9 mouse cellular contexts compared by ENCODE assay signal in the genomic region with DNA sequence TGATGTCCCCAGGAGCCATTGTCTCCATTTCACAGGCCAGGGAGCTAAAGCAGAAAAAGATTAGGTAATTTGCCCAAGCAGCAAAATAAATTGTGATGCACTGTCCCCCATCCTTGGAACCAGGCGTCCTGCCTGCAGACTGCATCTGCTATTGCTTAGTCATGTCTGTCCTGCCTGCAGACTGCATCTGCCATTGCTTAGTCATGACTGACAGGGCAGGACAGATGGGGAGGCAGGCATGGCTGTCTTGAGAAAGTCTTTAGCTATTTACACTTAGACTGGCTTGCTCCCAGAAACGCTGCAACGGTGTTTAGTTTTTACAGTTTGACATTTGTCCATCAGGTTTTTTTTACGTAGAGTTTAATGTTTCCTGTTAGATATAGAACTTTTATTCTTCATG. TPM values are rescaled to one million over a fixed set of nuclear protein-coding genes. Genes with fewer than 3 reads are reported as not detected.
DNase-seq lines count a peak whose midpoint lies in the region; ATAC-seq lines count a peak whose summit lies in the region.
"Had no signal": no experiment of that assay in that cellular context is flagged by ENCODE, and none has a peak within 500 bp of the region (broad histone marks: within the 10 kb centered on the region; RNA-seq: fewer than 3 reads in every experiment).

No protein-coding gene starts in this region.

- H3K9me3 ChIP-seq in forebrain, embryonic 15.5 days, result no peaks in the 10 kb centered on the region
- no peaks in the 10 kb centered on the region for H3K9me3 ChIP-seq in forebrain, embryonic 16.5 days (ENCODE audit: control insufficient read depth, low read length)
- H3K9me3 ChIP-seq in midbrain, embryonic 10.5 days (replicated peaks), result no peaks in the 10 kb centered on the region
- no peaks in the 10 kb centered on the region for H3K9me3 ChIP-seq in midbrain, embryonic 15.5 days
- H3K9me3 ChIP-seq in embryonic facial prominence, embryonic 14.5 days (ENCODE audit: control insufficient read depth, low read length), result no peaks in the 10 kb centered on the region
- H3K9me3 ChIP-seq: neural tube, embryonic 13.5 days had no signal

- WGBS in forebrain, embryonic 15.5 days, result 41% methylated on average over 4 of the region's 4 CpGs
- 36% methylated on average over 4 of the region's 4 CpGs for WGBS in forebrain, embryonic 16.5 days
- 66% methylated on average over 4 of the region's 4 CpGs for WGBS in midbrain, embryonic 10.5 days
- 57% methylated on average over 4 of the region's 4 CpGs for WGBS in midbrain, embryonic 15.5 days
- 32% methylated on average over 4 of the region's 4 CpGs for WGBS in embryonic facial prominence, embryonic 14.5 days

- H3K36me3 ChIP-seq in forebrain, embryonic 15.5 days, result no peaks in the 10 kb centered on the region
- H3K36me3 ChIP-seq in forebrain, embryonic 16.5 days (ENCODE audit: control insufficient read depth, insufficient read depth), result no peaks in the 10 kb centered on the region
- H3K36me3 ChIP-seq in midbrain, embryonic 10.5 days, result no peaks in the 10 kb centered on the region
- no peaks in the 10 kb centered on the region for H3K36me3 ChIP-seq in midbrain, embryonic 15.5 days (replicated peaks)
- no peaks in the 10 kb centered on the region for H3K36me3 ChIP-seq in embryonic facial prominence, embryonic 14.5 days (ENCODE audit: control insufficient read depth, insufficient read depth, low read length)
- H3K36me3 ChIP-seq: neural tube, embryonic 13.5 days had no signal

- H3K4me1 ChIP-seq in forebrain, embryonic 15.5 days, result no peaks in the 10 kb centered on the region; the same call in none of the 2 replicates
- H3K4me1 ChIP-seq in forebrain, embryonic 16.5 days (replicated peaks; ENCODE audit: control insufficient read depth, insufficient read depth, low read length), result no peaks in the 10 kb centered on the region
- H3K4me1 ChIP-seq in midbrain, embryonic 10.5 days, result peaks cover 10% of the 10 kb centered on the region; the same call in 1 of the 2 replicates
- H3K4me1 ChIP-seq in midbrain, embryonic 15.5 days, result no peaks in the 10 kb centered on the region
- H3K4me1 ChIP-seq in embryonic facial prominence, embryonic 14.5 days (ENCODE audit: control insufficient read depth, insufficient read depth, low read length), result no peaks in the 10 kb centered on the region
- H3K4me1 ChIP-seq: neural tube, embryonic 13.5 days had no signal

- peak; percentile 23; the same call in 1 of the 2 replicates for ATAC-seq in forebrain, embryonic 15.5 days (replicated peaks)
- no peak for ATAC-seq in forebrain, embryonic 16.5 days
- ATAC-seq in midbrain, embryonic 15.5 days (replicated peaks), result no peak
- no peak for ATAC-seq in embryonic facial prominence, embryonic 14.5 days (ENCODE audit: low read depth)

- H3K27ac ChIP-seq in forebrain, embryonic 15.5 days (replicated peaks), result no peak overlapping the region
- H3K27ac ChIP-seq in forebrain, embryonic 16.5 days (ENCODE audit: low read length), result no peak overlapping the region
- H3K27ac ChIP-seq in midbrain, embryonic 10.5 days (replicated peaks), result peak overlapping the region; percentile 17; the same call in 1 of the 2 replicates
- no peak overlapping the region for H3K27ac ChIP-seq in midbrain, embryonic 15.5 days
- no peak overlapping the region for H3K27ac ChIP-seq in embryonic facial prominence, embryonic 14.5 days (replicated peaks; ENCODE audit: low read depth, low read length)
- H3K27ac ChIP-seq: neural tube, embryonic 13.5 days had no signal

- no peak overlapping the region for H3K4me2 ChIP-seq in forebrain, embryonic 15.5 days (replicated peaks)
- no peak overlapping the region for H3K4me2 ChIP-seq in forebrain, embryonic 16.5 days (ENCODE audit: low read length)
- H3K4me2 ChIP-seq in midbrain, embryonic 15.5 days, result no peak overlapping the region
- peak overlapping the region; percentile 18; the same call in 1 of the 2 replicates for H3K4me2 ChIP-seq in embryonic facial prominence, embryonic 14.5 days (ENCODE audit: low read depth, low read length)
- H3K4me2 ChIP-seq: neural tube, embryonic 13.5 days had no signal

- peak; percentile 40 for DNase-seq in midbrain, embryonic 10.5 days (ENCODE audit: low spot score)
- DNase-seq in embryonic facial prominence, embryonic 14.5 days (ENCODE audit: low spot score), result peak; percentile 68
- peak; percentile 45 for DNase-seq in right cerebral cortex, postnatal 25 days
- no peak for DNase-seq in cerebellum, adult 9-11 months
- DNase-seq in gastrocnemius, adult 18-20 months (ENCODE audit: low spot score), result no peak

- H3K4me3 ChIP-seq in forebrain, embryonic 15.5 days, result no peak overlapping the region
- H3K4me3 ChIP-seq in forebrain, embryonic 16.5 days (replicated peaks; ENCODE audit: low read length), result no peak overlapping the region
- H3K4me3 ChIP-seq in midbrain, embryonic 10.5 days, result no peak overlapping the region
- no peak overlapping the region for H3K4me3 ChIP-seq in midbrain, embryonic 15.5 days
- H3K4me3 ChIP-seq in embryonic facial prominence, embryonic 14.5 days (ENCODE audit: low read depth, low read length), result no peak overlapping the region
- H3K4me3 ChIP-seq: neural tube, embryonic 13.5 days had no signal

- H3K27me3 ChIP-seq in forebrain, embryonic 15.5 days, result no peaks in the 10 kb centered on the region
- H3K27me3 ChIP-seq in forebrain, embryonic 16.5 days (replicated peaks; ENCODE audit: control insufficient read depth, insufficient read depth, low read length), result no peaks in the 10 kb centered on the region
- H3K27me3 ChIP-seq in midbrain, embryonic 10.5 days (ENCODE audit: low read depth, poor library complexity, severe bottlenecking), result 0 out of 2 replicates have a peak, but pooled peaks cover under 1% of the 10 kb centered on the region
- no peaks in the 10 kb centered on the region for H3K27me3 ChIP-seq in midbrain, embryonic 15.5 days (replicated peaks)
- H3K27me3 ChIP-seq in embryonic facial prominence, embryonic 14.5 days (replicated peaks; ENCODE audit: control insufficient read depth, insufficient read depth, low read length), result no peaks in the 10 kb centered on the region
- H3K27me3 ChIP-seq: neural tube, embryonic 13.5 days had no signal

- no peak overlapping the region for H3K9ac ChIP-seq in forebrain, embryonic 15.5 days (replicated peaks)
- H3K9ac ChIP-seq in forebrain, embryonic 16.5 days (replicated peaks; ENCODE audit: low read depth, low read length), result no peak overlapping the region
- no peak overlapping the region for H3K9ac ChIP-seq in midbrain, embryonic 15.5 days
- H3K9ac ChIP-seq in embryonic facial prominence, embryonic 14.5 days (ENCODE audit: low read depth, low read length), result no peak overlapping the region
- H3K9ac ChIP-seq: neural tube, embryonic 13.5 days had no signal

RNA-seq across cellular contexts. Expression of a gene that starts 19.5 kb away (rescaled TPM):
- polyA plus RNA-seq in forebrain, embryonic 15.5 days (2015; fragmentation: Nextera tagmentation; extraction: Ambion mirVana), result not detected in 2 replicates
- not detected in 2 replicates for polyA plus RNA-seq in forebrain, embryonic 16.5 days (2015; fragmentation: Nextera tagmentation; extraction: Ambion mirVana)
- not detected in 2 replicates for polyA plus RNA-seq in midbrain, embryonic 10.5 days (2016; fragmentation: Nextera tagmentation; extraction: Ambion mirVana)
- polyA plus RNA-seq in midbrain, embryonic 15.5 days (2015; fragmentation: Nextera tagmentation; extraction: Ambion mirVana), result not detected in 2 replicates
- polyA plus RNA-seq in embryonic facial prominence, embryonic 14.5 days (2014; fragmentation: Nextera tagmentation; extraction: Ambion mirVana), result 0.92 and 0.93 TPM in 2 replicates
- total RNA-seq in gastrocnemius, adult 18-20 months (2021), result not detected
- polyA plus RNA-seq: neural tube, embryonic 13.5 days had no signal

RNA-seq across cellular contexts. Expression of a gene that starts 33.6 kb away (rescaled TPM):
- polyA plus RNA-seq in forebrain, embryonic 15.5 days (2015; fragmentation: Nextera tagmentation; extraction: Ambion mirVana), result 1.4 and 2.3 TPM in 2 replicates
- 1.8 and 2.2 TPM in 2 replicates for polyA plus RNA-seq in forebrain, embryonic 16.5 days (2015; fragmentation: Nextera tagmentation; extraction: Ambion mirVana)
- 1.6 TPM in 2 replicates for polyA plus RNA-seq in midbrain, embryonic 10.5 days (2016; fragmentation: Nextera tagmentation; extraction: Ambion mirVana)
- polyA plus RNA-seq in midbrain, embryonic 15.5 days (2015; fragmentation: Nextera tagmentation; extraction: Ambion mirVana), result 2.1 and 2.6 TPM in 2 replicates
- polyA plus RNA-seq in embryonic facial prominence, embryonic 14.5 days (2014; fragmentation: Nextera tagmentation; extraction: Ambion mirVana), result 2.2 and 2.8 TPM in 2 replicates
- 1 to 10 TPM in 1 of 2 experiments, under 1 TPM in 1; 0.82 to 1.2 TPM for total RNA-seq in gastrocnemius, adult 18-20 months (2021)

RNA-seq across cellular contexts. Expression of a gene that starts 50.4 kb away (rescaled TPM):
- 0.18 and 0.45 TPM in 2 replicates for polyA plus RNA-seq in forebrain, embryonic 15.5 days (2015; fragmentation: Nextera tagmentation; extraction: Ambion mirVana)
- polyA plus RNA-seq in forebrain, embryonic 16.5 days (2015; fragmentation: Nextera tagmentation; extraction: Ambion mirVana), result 0.58 TPM in 1 of 2 replicates, not detected in the other
- 1.5 and 2.2 TPM in 2 replicates for polyA plus RNA-seq in midbrain, embryonic 10.5 days (2016; fragmentation: Nextera tagmentation; extraction: Ambion mirVana)
- 0.17 and 0.27 TPM in 2 replicates for polyA plus RNA-seq in midbrain, embryonic 15.5 days (2015; fragmentation: Nextera tagmentation; extraction: Ambion mirVana)
- 0.28 and 0.64 TPM in 2 replicates for polyA plus RNA-seq in embryonic facial prominence, embryonic 14.5 days (2014; fragmentation: Nextera tagmentation; extraction: Ambion mirVana)
- total RNA-seq in gastrocnemius, adult 18-20 months (2021), result not detected

Comparison
In these comparisons a context has a peak if more than half of its experiments do, and no peak if none do; other contexts are left out.
1. DNase-seq: peak in midbrain, embryonic 10.5 days (single experiment), embryonic facial prominence, embryonic 14.5 days (single experiment) and right cerebral cortex, postnatal 25 days (single experiment); none in cerebellum, adult 9-11 months (single experiment) and gastrocnemius, adult 18-20 months (single experiment).